Mouse (Mus musculus) intestine, embryonic 16.5 days (tissue): Measurements from ENCODE around the gene Anp32e. TPM values are rescaled to one million over a fixed set of nuclear protein-coding genes. Genes with fewer than 3 reads are reported as not detected.

ENCODE experiments used
- ATAC-seq: fragments of 200-750 bp; cut with Nextera tagmentation; 2 replicates; pipeline ENCODE4 v1.8.0; 2017; ENCODE audit warnings: moderate TSS enrichment, moderate library complexity
- H3K27ac ChIP-seq: fragments of 300-500 bp; sonication (generic); 2 replicates; pipeline ENCODE4 v1.5.1; 2014; ENCODE audit warnings: mild to moderate bottlenecking, low read length
- H3K27me3 ChIP-seq: fragments of 300-500 bp; sonication (generic); replicated peaks from 2 replicates; pipeline ENCODE4 v1.6.1; 2014; ENCODE audit warnings: low read length, control low read depth, mixed read lengths; ENCODE audit not compliant: control insufficient read depth, insufficient read depth
- H3K36me3 ChIP-seq: fragments of 300-500 bp; sonication (generic); 2 replicates; pipeline ENCODE4 v1.6.1; 2014; ENCODE audit warnings: low read length, control low read depth; ENCODE audit not compliant: control insufficient read depth, insufficient read depth
- H3K4me1 ChIP-seq: fragments of 300-500 bp; sonication (generic); 2 replicates; pipeline ENCODE4 v1.6.1; 2014; ENCODE audit warnings: low read length, control low read depth, mixed read lengths; ENCODE audit not compliant: control insufficient read depth, insufficient read depth
- H3K4me2 ChIP-seq: fragments of 300-500 bp; sonication (generic); 2 replicates; pipeline ENCODE4 v1.6.1; 2014; ENCODE audit warnings: low read depth, low read length, control low read depth
- H3K4me3 ChIP-seq: fragments of 300-500 bp; sonication (generic); 2 replicates; pipeline ENCODE4 v1.5.1; 2014; ENCODE audit warnings: mild to moderate bottlenecking, low read length
- H3K9ac ChIP-seq: fragments of 300-500 bp; sonication (generic); 2 replicates; pipeline ENCODE4 v1.6.1; 2014; ENCODE audit warnings: low read depth, low read length
- H3K9me3 ChIP-seq: fragments of 300-500 bp; sonication (generic); 2 replicates; pipeline ENCODE4 v1.6.1; 2016; ENCODE audit warnings: low read length, control low read depth; ENCODE audit not compliant: control insufficient read depth
- WGBS: fragments of 180-500 bp; shearing (Covaris S2); extraction: QIAGEN DNeasy Blood & Tissue Kit; methylation state at CpG from one replicate; pipeline ENCODE4 v1.1.7; 2014; 5-methylcytosine and 5-hydroxymethylcytosine counted together
- polyA plus RNA-seq: library from polyadenylated mRNA; unstranded; fragments of >200 nt; fragmentation: Nextera tagmentation; extraction: Ambion mirVana; gene quantifications from 2 replicates; pipeline ENCODE4 v1.2.1, GENCODE M21; 2015

Gene Anp32e
- polyA plus RNA-seq, 1 experiment from 2014 or later = 150 TPM

GRCm38 (mm10) chr3:95902643-95903042 is 26.4 kb upstream of the Anp32e start:
- no peak overlapping the region for H3K27ac ChIP-seq
- H3K4me1 ChIP-seq = peaks cover 19% of the 10 kb centered on the region
- H3K4me2 ChIP-seq = no peak overlapping the region

GRCm38 (mm10) chr3:95903753-95904502 is 25.1 kb upstream of the Anp32e start:
- H3K36me3 ChIP-seq = no peaks in the 10 kb centered on the region
- H3K27me3 ChIP-seq = no peaks in the 10 kb centered on the region
- H3K4me2 ChIP-seq = peak overlapping the region; percentile 61; the same call in 1 of the 2 replicates
- peaks cover 19% of the 10 kb centered on the region for H3K4me1 ChIP-seq
- peak overlapping the region; percentile 29; the same call in 1 of the 2 replicates for H3K4me3 ChIP-seq
- 13% methylated on average over 15 of the region's 15 CpGs for WGBS
- H3K9me3 ChIP-seq = no peaks in the 10 kb centered on the region
- ATAC-seq = no peak
- no peak overlapping the region for H3K9ac ChIP-seq
- H3K27ac ChIP-seq = no peak overlapping the region

More at GRCm38 (mm10) chr3:95902643-95903042, 26.4 kb upstream of the Anp32e start:
- no peak for ATAC-seq
- WGBS = 35% methylated on average over 6 of the region's 6 CpGs
- H3K4me3 ChIP-seq = no peak overlapping the region
- no peaks in the 10 kb centered on the region for H3K9me3 ChIP-seq
- no peak overlapping the region for H3K9ac ChIP-seq
- no peaks in the 10 kb centered on the region for H3K27me3 ChIP-seq
- no peaks in the 10 kb centered on the region for H3K36me3 ChIP-seq

- peak within 1 kb of the TSS; percentile 29 for H3K4me3 ChIP-seq
- peaks cover 19% of the 10 kb centered on the region for H3K4me1 ChIP-seq
- peak; percentile 27; the same call in 1 of the 2 replicates for ATAC-seq
- H3K4me2 ChIP-seq = peak within 1 kb of the TSS; percentile 61
- no peak within 1 kb of the TSS for H3K27ac ChIP-seq
- no peaks in the 10 kb centered on the region for H3K36me3 ChIP-seq
- 3% methylated on average over 15 of the region's 15 CpGs for WGBS
- H3K9me3 ChIP-seq = no peaks in the 10 kb centered on the region
- peak within 1 kb of the TSS; percentile 51 for H3K9ac ChIP-seq
- no peaks in the 10 kb centered on the region for H3K27me3 ChIP-seq
Measured at GRCm38 (mm10) chr3:95904568-95904967, 24.5 kb upstream of the Anp32e start, which contains the start of gene Car14. TSS of gene Car14 (minus strand) at chr3:95904691.

GRCm38 (mm10) chr3:95905146-95905939 is 23.7 kb upstream of the Anp32e start:
- H3K36me3 ChIP-seq = no peaks in the 10 kb centered on the region
- peak overlapping the region; percentile 51 for H3K9ac ChIP-seq
- no peaks in the 10 kb centered on the region for H3K9me3 ChIP-seq
- peaks cover 19% of the 10 kb centered on the region for H3K4me1 ChIP-seq
- peak overlapping the region; percentile 61 for H3K4me2 ChIP-seq
- peak; percentile 49 for ATAC-seq
- no peak overlapping the region for H3K27ac ChIP-seq
- WGBS = 2% methylated on average over 18 of the region's 18 CpGs
- no peaks in the 10 kb centered on the region for H3K27me3 ChIP-seq
- peak overlapping the region; percentile 29 for H3K4me3 ChIP-seq

GRCm38 (mm10) chr3:95905940-95906492 is 23.0 kb upstream of the Anp32e start:
- ATAC-seq = peak; percentile 41; the same call in 1 of the 2 replicates
- H3K27me3 ChIP-seq = no peaks in the 10 kb centered on the region
- no peak overlapping the region for H3K27ac ChIP-seq
- H3K9me3 ChIP-seq = no peaks in the 10 kb centered on the region
- H3K36me3 ChIP-seq = no peaks in the 10 kb centered on the region
- WGBS = under 1% methylated on average over 12 of the region's 12 CpGs
- peak overlapping the region; percentile 62 for H3K4me2 ChIP-seq
- peak overlapping the region; percentile 34 for H3K4me3 ChIP-seq
- peaks cover 19% of the 10 kb centered on the region for H3K4me1 ChIP-seq
- H3K9ac ChIP-seq = no peak overlapping the region

GRCm38 (mm10) chr3:95906860-95907259 is 22.2 kb upstream of the Anp32e start:
- WGBS = under 1% methylated on average over 12 of the region's 12 CpGs
- H3K36me3 ChIP-seq = no peaks in the 10 kb centered on the region
- no peak overlapping the region for H3K27ac ChIP-seq
- H3K4me2 ChIP-seq = peak overlapping the region; percentile 62
- no peak overlapping the region for H3K9ac ChIP-seq
- peak overlapping the region; percentile 34 for H3K4me3 ChIP-seq
- peaks cover 19% of the 10 kb centered on the region for H3K4me1 ChIP-seq
- H3K27me3 ChIP-seq = no peaks in the 10 kb centered on the region
- no peak for ATAC-seq
- no peaks in the 10 kb centered on the region for H3K9me3 ChIP-seq

GRCm38 (mm10) chr3:95907613-95908012 is 21.4 kb upstream of the Anp32e start:
- H3K9ac ChIP-seq = no peak overlapping the region
- no peak overlapping the region for H3K27ac ChIP-seq
- ATAC-seq = no peak
- 51% methylated on average over 4 of the region's 4 CpGs for WGBS
- no peak overlapping the region for H3K4me3 ChIP-seq
- H3K36me3 ChIP-seq = no peaks in the 10 kb centered on the region
- H3K4me2 ChIP-seq = no peak overlapping the region
- H3K27me3 ChIP-seq = no peaks in the 10 kb centered on the region
- H3K4me1 ChIP-seq = peaks cover 19% of the 10 kb centered on the region
- no peaks in the 10 kb centered on the region for H3K9me3 ChIP-seq

GRCm38 (mm10) chr3:95914706-95915105 is 14.3 kb upstream of the Anp32e start:
- Histone ChIP-seq H3K4me2 (no peak overlapping the region), H3K27ac (no peak overlapping the region), H3K36me3 (no peaks in the 10 kb centered on the region), H3K27me3 (no peaks in the 10 kb centered on the region), H3K9ac (no peak overlapping the region), H3K4me3 (no peak overlapping the region), H3K4me1 (no peaks in the 10 kb centered on the region), H3K9me3 (no peaks in the 10 kb centered on the region)
- ATAC-seq = no peak
- 85% methylated on average over 4 of the region's 4 CpGs for WGBS

- ATAC-seq = no peak
- Histone ChIP-seq H3K4me3 (no peak overlapping the region), H3K9me3 (no peaks in the 10 kb centered on the region), H3K27me3 (no peaks in the 10 kb centered on the region), H3K27ac (no peak overlapping the region), H3K36me3 (no peaks in the 10 kb centered on the region), H3K4me2 (no peak overlapping the region), H3K4me1 (no peaks in the 10 kb centered on the region), H3K9ac (no peak overlapping the region)
- WGBS = 68% methylated on average over 7 of the region's 7 CpGs
Measured at GRCm38 (mm10) chr3:95916760-95917159, 12.3 kb upstream of the Anp32e start.
